Comparison of ENCODE assay signal across 8 mouse cellular contexts in genomic region chr4:134557626-134558249, GRCm38 (mm10). TPM values are rescaled to one million over a fixed set of nuclear protein-coding genes. Genes with fewer than 3 reads are reported as not detected.
DNase-seq lines count a peak whose midpoint lies in the region; ATAC-seq lines count a peak whose summit lies in the region.

No protein-coding gene starts in this region.

- 0 out of 2 replicates have a peak, but pooled peaks cover 6% of the 10 kb centered on the region for H3K4me1 ChIP-seq in intestine, embryonic 16.5 days (ENCODE audit: control insufficient read depth, insufficient read depth, low read length)
- peaks cover 7% of the 10 kb centered on the region; the same call in 1 of the 2 replicates for H3K4me1 ChIP-seq in neural tube, embryonic 14.5 days (ENCODE audit: control insufficient read depth, insufficient read depth, low read length)

- ATAC-seq in monocyte, adult 5-6 weeks (replicated peaks; ENCODE audit: insufficient number of reproducible peaks, low FRiP score, low TSS enrichment, poor library complexity, severe bottlenecking), result no peak
- no peak for ATAC-seq in intestine, embryonic 16.5 days
- no peak for ATAC-seq in neural tube, embryonic 14.5 days (ENCODE audit: low read depth)

- 14% methylated on average over 16 of the region's 16 CpGs for WGBS in intestine, embryonic 16.5 days
- WGBS in neural tube, embryonic 14.5 days, result 6% methylated on average over 15 of the region's 16 CpGs

- H3K36me3 ChIP-seq in intestine, embryonic 16.5 days (ENCODE audit: control insufficient read depth, insufficient read depth, low read length), result no peaks in the 10 kb centered on the region
- no peaks in the 10 kb centered on the region for H3K36me3 ChIP-seq in neural tube, embryonic 14.5 days (ENCODE audit: control insufficient read depth, insufficient read depth, low read length)

- no peak overlapping the region for H3K4me2 ChIP-seq in intestine, embryonic 16.5 days (ENCODE audit: low read depth, low read length)
- no peak overlapping the region for H3K4me2 ChIP-seq in neural tube, embryonic 14.5 days (ENCODE audit: low read depth, low read length)

- peak overlapping the region; percentile 8; the same call in 1 of the 2 replicates for H3K27ac ChIP-seq in intestine, embryonic 16.5 days (ENCODE audit: low read length)
- H3K27ac ChIP-seq in neural tube, embryonic 14.5 days (ENCODE audit: low read depth, low read length), result 0 out of 2 replicates have a peak overlapping the region, but pooled peaks have one; percentile 6

- DNase-seq in embryo, embryonic 10.5 days (ENCODE audit: low spot score), result peak; percentile 50
- DNase-seq in embryo, embryonic 10 days (ENCODE audit: low spot score), result no peak
- DNase-seq in monocyte, adult 2 months (ENCODE audit: low read depth in 1 of 2, low spot score in 2 of 2), result peak; percentile 17 to 33
- no peak for DNase-seq in ovary, adult 18-20 months (ENCODE audit: low spot score)
- DNase-seq in Muller cell, postnatal 12 days (ENCODE audit: inconsistent ontology term), result no peak

- H3K4me3 ChIP-seq in intestine, embryonic 16.5 days (ENCODE audit: low read length), result no peak overlapping the region
- H3K4me3 ChIP-seq in neural tube, embryonic 14.5 days (ENCODE audit: low read depth, low read length), result no peak overlapping the region

- no peaks in the 10 kb centered on the region for H3K9me3 ChIP-seq in intestine, embryonic 16.5 days (ENCODE audit: control insufficient read depth, low read length)
- no peaks in the 10 kb centered on the region for H3K9me3 ChIP-seq in neural tube, embryonic 14.5 days (ENCODE audit: control insufficient read depth, low read length)

- no peaks in the 10 kb centered on the region for H3K27me3 ChIP-seq in intestine, embryonic 16.5 days (replicated peaks; ENCODE audit: control insufficient read depth, insufficient read depth, low read length)
- no peaks in the 10 kb centered on the region for H3K27me3 ChIP-seq in neural tube, embryonic 14.5 days (ENCODE audit: control insufficient read depth, insufficient read depth, low read length)

- no peak overlapping the region for H3K9ac ChIP-seq in intestine, embryonic 16.5 days (ENCODE audit: low read depth, low read length)
- no peak overlapping the region for H3K9ac ChIP-seq in neural tube, embryonic 14.5 days (replicated peaks; ENCODE audit: low read depth, low read length)

RNA-seq across cellular contexts. Expression of gene Selenon, which starts 5.8 kb away (rescaled TPM):
- 13.0 to 27.3 TPM (median 15.4 TPM) in 3 replicates for total RNA-seq in monocyte, adult 5-6 weeks (2017)
- polyA plus RNA-seq in intestine, embryonic 16.5 days (2015; fragmentation: Nextera tagmentation; extraction: Ambion mirVana), result 4.7 and 5.5 TPM in 2 replicates
- 11.2 and 12.1 TPM in 2 replicates for polyA plus RNA-seq in neural tube, embryonic 14.5 days (2014; fragmentation: Nextera tagmentation; extraction: Ambion mirVana)

RNA-seq across cellular contexts. Expression of gene Mtfr1l, which starts 22.6 kb away (rescaled TPM):
- total RNA-seq in monocyte, adult 5-6 weeks (2017), result 35.4 to 39.0 TPM (median 37.6 TPM) in 3 replicates
- polyA plus RNA-seq in intestine, embryonic 16.5 days (2015; fragmentation: Nextera tagmentation; extraction: Ambion mirVana), result 97.1 and 97.5 TPM in 2 replicates
- polyA plus RNA-seq in neural tube, embryonic 14.5 days (2014; fragmentation: Nextera tagmentation; extraction: Ambion mirVana), result 195 and 199 TPM in 2 replicates

RNA-seq across cellular contexts. Expression of gene Aunip, which starts 46.9 kb away (rescaled TPM):
- not detected in 3 replicates for total RNA-seq in monocyte, adult 5-6 weeks (2017)
- polyA plus RNA-seq in intestine, embryonic 16.5 days (2015; fragmentation: Nextera tagmentation; extraction: Ambion mirVana), result 14.4 and 14.6 TPM in 2 replicates
- 0.43 and 0.76 TPM in 2 replicates for polyA plus RNA-seq in neural tube, embryonic 14.5 days (2014; fragmentation: Nextera tagmentation; extraction: Ambion mirVana)

Comparison
In these comparisons a context has a peak if more than half of its experiments do, and no peak if none do; other contexts are left out.
1. DNase-seq: peak in embryo, embryonic 10.5 days (single experiment) and monocyte, adult 2 months (2 of 2); none in embryo, embryonic 10 days (single experiment), ovary, adult 18-20 months (single experiment) and Muller cell, postnatal 12 days (single experiment).